Mouse (Mus musculus): Measurements from ENCODE around the gene Mdm2. TPM values are rescaled to one million over a fixed set of nuclear protein-coding genes. Genes with fewer than 3 reads are reported as not detected.
"Not testable (repeated sequence)": the region's sequence is repeated elsewhere in the genome, so short reads cannot be mapped to it uniquely, and the experiment has no call there.

Gene Mdm2
- total and polyA plus RNA-seq, 2 experiments from 2014 or later, result 24.6 to 28.9 TPM

DNA sequence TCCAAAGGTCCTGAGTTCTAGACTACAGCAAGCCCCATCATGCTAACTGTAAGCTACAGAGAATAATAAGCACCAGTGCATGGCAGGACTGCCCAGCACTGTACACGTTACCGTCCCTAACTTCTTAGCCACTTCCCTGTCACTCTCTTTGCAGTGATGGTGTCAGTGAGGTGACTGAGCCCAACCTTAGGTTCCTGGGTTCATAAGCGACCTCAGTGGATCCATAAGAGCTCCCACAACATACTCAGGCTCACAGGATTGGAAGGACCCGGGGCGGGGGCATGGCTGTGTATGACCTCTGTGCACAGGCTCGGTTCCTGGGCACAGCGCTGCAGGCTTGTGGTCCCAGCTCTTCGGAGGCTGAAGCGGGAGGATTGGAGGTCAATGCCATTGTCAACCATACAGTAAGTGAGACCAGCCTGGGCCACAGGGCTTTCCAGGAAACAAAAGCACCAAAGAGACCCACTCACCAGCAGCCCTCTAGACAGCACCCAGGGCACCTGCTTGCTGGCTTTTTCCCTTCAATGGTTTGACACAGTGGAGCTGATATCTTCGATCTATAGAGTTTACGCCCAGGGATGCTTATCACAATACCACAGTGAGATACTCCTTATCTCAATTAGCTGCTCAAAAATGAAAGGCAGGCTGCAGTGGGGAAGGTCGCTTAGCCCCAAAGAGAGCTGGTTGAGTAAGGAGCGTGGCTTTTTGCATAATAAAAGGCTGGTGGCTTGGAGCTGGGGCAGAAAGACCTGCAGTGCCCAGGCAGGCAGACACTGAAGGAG is 27.8 kb upstream of the Mdm2 start:
- H3K27me3 ChIP-seq (ENCODE audit: insufficient read depth, low read length), result no peaks in the 10 kb centered on the region
- TF ChIP-seq CTCF (IDR thresholded peaks at IDR 0.05; ENCODE audit: low read depth), result no peak
- no peaks in the 10 kb centered on the region for H3K4me1 ChIP-seq (ENCODE audit: insufficient read depth, low read length)
- no peaks in the 10 kb centered on the region for H3K9me3 ChIP-seq (ENCODE audit: low read length)
- H3K36me3 ChIP-seq (ENCODE audit: insufficient read depth, low read length), result peaks cover 33% of the 10 kb centered on the region
- H3K9ac ChIP-seq (replicated peaks; ENCODE audit: low read length), result no peak overlapping the region
- H3K4me2 ChIP-seq (ENCODE audit: low read depth, low read length), result no peak overlapping the region
- no peak for ATAC-seq
- WGBS, result 84% methylated on average over 13 of the region's 13 CpGs
- no peak for DNase-seq (ENCODE audit: low spot score)
- no peak overlapping the region for H3K27ac ChIP-seq
- no peak overlapping the region for H3K4me3 ChIP-seq (ENCODE audit: low read length)

- not testable (repeated sequence) for H3K4me2 ChIP-seq (ENCODE audit: low read depth, low read length); H3K4me3 ChIP-seq (ENCODE audit: low read length); H3K9me3 ChIP-seq (ENCODE audit: low read length); H3K4me1 ChIP-seq (ENCODE audit: insufficient read depth, low read length); ATAC-seq; H3K9ac ChIP-seq (replicated peaks; ENCODE audit: low read length); H3K27me3 ChIP-seq (ENCODE audit: insufficient read depth, low read length); DNase-seq (ENCODE audit: low spot score); H3K27ac ChIP-seq
- WGBS, result 97% methylated on average over 8 of the region's 8 CpGs
- peaks cover 33% of the 10 kb centered on the region for H3K36me3 ChIP-seq (ENCODE audit: insufficient read depth, low read length)
Measured at GRCm38 (mm10) chr10:117737498-117737897, 26.9 kb upstream of the Mdm2 start.

GRCm38 (mm10) chr10:117737075-117737474 is 26.5 kb upstream of the Mdm2 start:
- 77% methylated on average over 4 of the region's 4 CpGs for WGBS
- Histone ChIP-seq H3K9ac (replicated peaks; ENCODE audit: low read length) (no peak overlapping the region), H3K36me3 (ENCODE audit: insufficient read depth, low read length) (peaks cover 33% of the 10 kb centered on the region), H3K4me1 (ENCODE audit: insufficient read depth, low read length) (no peaks in the 10 kb centered on the region), H3K27ac (no peak overlapping the region), H3K9me3 (ENCODE audit: low read length) (no peaks in the 10 kb centered on the region), H3K27me3 (ENCODE audit: insufficient read depth, low read length) (no peaks in the 10 kb centered on the region), H3K4me3 (ENCODE audit: low read length) (no peak overlapping the region), H3K4me2 (ENCODE audit: low read depth, low read length) (no peak overlapping the region)
- ATAC-seq, result no peak
- TF ChIP-seq CTCF (IDR thresholded peaks at IDR 0.05; ENCODE audit: low read depth), result no peak
- no peak for DNase-seq (ENCODE audit: low spot score)

DNA sequence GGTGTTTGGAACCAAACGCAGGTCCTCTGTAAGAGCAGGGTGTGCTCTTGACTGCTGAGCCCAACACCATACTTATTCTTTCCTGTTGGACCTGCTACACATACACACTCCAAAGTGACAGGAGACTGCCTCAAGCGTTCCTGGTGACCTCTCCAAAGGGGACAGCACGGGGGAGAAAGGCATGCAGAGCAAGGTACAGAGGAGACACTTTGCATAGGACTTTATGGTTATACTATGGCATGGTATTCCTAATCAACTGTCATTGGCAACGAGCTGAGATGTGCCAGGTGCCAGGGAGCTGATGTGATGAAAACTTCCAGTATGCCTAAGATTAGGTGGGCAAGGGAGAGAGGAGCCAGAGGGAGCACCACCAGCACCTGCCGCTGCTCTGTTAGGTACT is 26.0 kb upstream of the Mdm2 start:
- ATAC-seq (no peak), DNase-seq (ENCODE audit: low spot score) (no peak)
- no peak for TF ChIP-seq CTCF (IDR thresholded peaks at IDR 0.05; ENCODE audit: low read depth)

DNA sequence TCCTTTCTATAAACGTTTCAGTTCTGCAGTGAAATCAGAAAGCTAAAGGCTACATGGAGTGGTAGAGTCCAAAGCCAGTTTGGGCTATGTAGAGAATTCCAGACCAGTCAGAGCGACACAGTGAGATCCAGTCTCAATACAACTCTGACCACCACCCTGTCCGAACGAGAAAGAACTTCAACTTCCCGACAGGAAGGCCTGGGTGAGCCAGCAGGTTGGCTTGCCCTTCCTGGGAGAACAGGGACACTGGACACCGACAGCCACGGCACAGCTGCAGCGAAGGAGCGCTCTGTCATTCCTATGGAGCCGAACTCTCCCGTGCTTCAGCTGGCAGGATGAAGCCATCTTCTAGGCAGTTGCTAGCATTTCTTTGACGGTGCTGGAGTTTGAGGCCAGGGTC is 24.8 kb upstream of the Mdm2 start:
- DNase-seq (ENCODE audit: low spot score); H3K9me3 ChIP-seq (ENCODE audit: low read length); ATAC-seq; H3K4me3 ChIP-seq (ENCODE audit: low read length); H3K4me2 ChIP-seq (ENCODE audit: low read depth, low read length); H3K4me1 ChIP-seq (ENCODE audit: insufficient read depth, low read length); H3K27me3 ChIP-seq (ENCODE audit: insufficient read depth, low read length); H3K9ac ChIP-seq (replicated peaks; ENCODE audit: low read length); H3K27ac ChIP-seq: not testable (repeated sequence)
- peaks cover 32% of the 10 kb centered on the region for H3K36me3 ChIP-seq (ENCODE audit: insufficient read depth, low read length)
- 93% methylated on average over 11 of the region's 12 CpGs for WGBS

More for the DNA sequence above, 26.0 kb upstream of the Mdm2 start:
- no peaks in the 10 kb centered on the region for H3K9me3 ChIP-seq (ENCODE audit: low read length)
- H3K9ac ChIP-seq (replicated peaks; ENCODE audit: low read length), result no peak overlapping the region
- no peak overlapping the region for H3K27ac ChIP-seq
- no peak overlapping the region for H3K4me3 ChIP-seq (ENCODE audit: low read length)
- WGBS, result 91% methylated on average over 5 of the region's 5 CpGs
- H3K36me3 ChIP-seq (ENCODE audit: insufficient read depth, low read length), result peaks cover 33% of the 10 kb centered on the region
- H3K4me1 ChIP-seq (ENCODE audit: insufficient read depth, low read length), result no peaks in the 10 kb centered on the region
- H3K4me2 ChIP-seq (ENCODE audit: low read depth, low read length), result no peak overlapping the region
- no peaks in the 10 kb centered on the region for H3K27me3 ChIP-seq (ENCODE audit: insufficient read depth, low read length)

GRCm38 (mm10) chr10:117734104-117734852 is 23.7 kb upstream of the Mdm2 start:
- not testable (repeated sequence) for H3K4me3 ChIP-seq (ENCODE audit: low read length); H3K4me2 ChIP-seq (ENCODE audit: low read depth, low read length); ATAC-seq; H3K4me1 ChIP-seq (ENCODE audit: insufficient read depth, low read length); H3K9ac ChIP-seq (replicated peaks; ENCODE audit: low read length); H3K9me3 ChIP-seq (ENCODE audit: low read length); H3K27ac ChIP-seq; H3K27me3 ChIP-seq (ENCODE audit: insufficient read depth, low read length); DNase-seq (ENCODE audit: low spot score)
- peaks cover 25% of the 10 kb centered on the region for H3K36me3 ChIP-seq (ENCODE audit: insufficient read depth, low read length)
- 84% methylated on average over 9 of the region's 10 CpGs for WGBS

DNA sequence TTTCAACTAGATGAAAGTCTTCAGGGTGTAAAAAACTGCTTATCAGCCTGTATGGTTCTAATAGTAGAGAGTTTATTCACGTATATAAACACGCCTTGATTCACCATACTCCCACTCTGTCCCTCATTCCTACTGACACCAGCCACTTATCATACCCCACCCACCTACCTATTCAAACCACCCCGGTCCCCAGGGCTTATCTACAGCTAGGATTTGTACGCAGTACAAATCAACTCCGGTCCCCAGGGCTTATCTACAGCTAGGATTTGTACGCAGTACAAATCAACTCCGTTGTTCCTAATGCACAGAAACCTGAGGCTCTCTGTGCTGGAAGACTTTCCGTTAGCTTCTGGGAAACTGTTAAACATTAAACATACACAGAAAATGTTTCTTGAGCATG is 23.1 kb upstream of the Mdm2 start:
- H3K9ac ChIP-seq (replicated peaks; ENCODE audit: low read length); DNase-seq (ENCODE audit: low spot score); ATAC-seq; H3K4me3 ChIP-seq (ENCODE audit: low read length); H3K4me1 ChIP-seq (ENCODE audit: insufficient read depth, low read length); H3K27ac ChIP-seq; H3K4me2 ChIP-seq (ENCODE audit: low read depth, low read length); H3K27me3 ChIP-seq (ENCODE audit: insufficient read depth, low read length); H3K9me3 ChIP-seq (ENCODE audit: low read length): not testable (repeated sequence)
- 91% methylated on average over 7 of the region's 8 CpGs for WGBS
- peaks cover 18% of the 10 kb centered on the region for H3K36me3 ChIP-seq (ENCODE audit: insufficient read depth, low read length)
